7 mouse cellular contexts compared by ENCODE assay signal in genomic region chrX:139209829-139210225, GRCm38 (mm10). TPM values are rescaled to one million over a fixed set of nuclear protein-coding genes. Genes with fewer than 3 reads are reported as not detected.
DNase-seq lines count a peak whose midpoint lies in the region; ATAC-seq lines count a peak whose summit lies in the region.

Mum1l1 (plus strand) TSS chrX:139210042.

- peak within 1 kb of the TSS; percentile 52 for H3K4me3 ChIP-seq in hindbrain, embryonic 16.5 days (ENCODE audit: low read length)
- peak within 1 kb of the TSS; percentile 55 for H3K4me3 ChIP-seq in limb, embryonic 13.5 days
- H3K4me3 ChIP-seq in midbrain, embryonic 13.5 days (replicated peaks) = peak within 1 kb of the TSS; percentile 40

- peak; percentile 22 for DNase-seq in adrenal gland, adult 8-10 months
- peak; percentile 76 for DNase-seq in gastrocnemius, postnatal 14 days
- peak; percentile 4 for DNase-seq in splenic B cell, adult 2 months (ENCODE audit: low read depth, low spot score)

- WGBS in hindbrain, embryonic 16.5 days = 10% methylated on average over 29 of the region's 31 CpGs
- 23% methylated on average over 31 of the region's 31 CpGs for WGBS in limb, embryonic 13.5 days
- WGBS in midbrain, embryonic 13.5 days = 23% methylated on average over 26 of the region's 31 CpGs

- no peaks in the 10 kb centered on the region for H3K4me1 ChIP-seq in hindbrain, embryonic 16.5 days (ENCODE audit: control insufficient read depth, insufficient read depth, low read depth, low read length)
- H3K4me1 ChIP-seq in limb, embryonic 13.5 days = no peaks in the 10 kb centered on the region
- H3K4me1 ChIP-seq in midbrain, embryonic 13.5 days (replicated peaks) = no peaks in the 10 kb centered on the region

- no peak within 1 kb of the TSS for H3K27ac ChIP-seq in hindbrain, embryonic 16.5 days (ENCODE audit: low read depth, low read length)
- H3K27ac ChIP-seq in limb, embryonic 13.5 days = peak within 1 kb of the TSS; percentile 39; the same call in 1 of the 2 replicates
- no peak within 1 kb of the TSS for H3K27ac ChIP-seq in midbrain, embryonic 13.5 days

- H3K27me3 ChIP-seq in hindbrain, embryonic 16.5 days (replicated peaks; ENCODE audit: control insufficient read depth, insufficient read depth, low read length) = peaks cover 3% of the 10 kb centered on the region; the same call in 1 of the 2 replicates
- peaks cover 5% of the 10 kb centered on the region for H3K27me3 ChIP-seq in limb, embryonic 13.5 days
- H3K27me3 ChIP-seq in midbrain, embryonic 13.5 days = peaks cover 13% of the 10 kb centered on the region; the same call in 1 of the 2 replicates
- no peaks in the 10 kb centered on the region for H3K27me3 ChIP-seq in splenic B cell, adult 2 months (ENCODE audit: control insufficient read depth, insufficient read depth, low read length, poor library complexity, severe bottlenecking)

- H3K4me2 ChIP-seq in hindbrain, embryonic 16.5 days (ENCODE audit: low read length) = peak within 1 kb of the TSS; percentile 69
- peak within 1 kb of the TSS; percentile 56 for H3K4me2 ChIP-seq in limb, embryonic 13.5 days (replicated peaks)
- H3K4me2 ChIP-seq in midbrain, embryonic 13.5 days (replicated peaks) = peak within 1 kb of the TSS; percentile 55

- no peaks in the 10 kb centered on the region for H3K36me3 ChIP-seq in hindbrain, embryonic 16.5 days (ENCODE audit: control insufficient read depth, insufficient read depth, low read length)
- H3K36me3 ChIP-seq in limb, embryonic 13.5 days = no peaks in the 10 kb centered on the region
- no peaks in the 10 kb centered on the region for H3K36me3 ChIP-seq in midbrain, embryonic 13.5 days
- no peaks in the 10 kb centered on the region for H3K36me3 ChIP-seq in splenic B cell, adult 2 months (ENCODE audit: control insufficient read depth, insufficient read depth, low read length, poor library complexity, severe bottlenecking)

- peak within 1 kb of the TSS; percentile 61 for H3K9ac ChIP-seq in hindbrain, embryonic 16.5 days (ENCODE audit: low read depth, low read length)
- H3K9ac ChIP-seq in limb, embryonic 13.5 days = peak within 1 kb of the TSS; percentile 69
- H3K9ac ChIP-seq in midbrain, embryonic 13.5 days (replicated peaks) = no peak within 1 kb of the TSS; the same call in 1 of the 2 replicates

- no peaks in the 10 kb centered on the region for H3K9me3 ChIP-seq in hindbrain, embryonic 16.5 days (ENCODE audit: control insufficient read depth, low read length)
- H3K9me3 ChIP-seq in limb, embryonic 13.5 days = no peaks in the 10 kb centered on the region
- H3K9me3 ChIP-seq in midbrain, embryonic 13.5 days = no peaks in the 10 kb centered on the region

- peak; percentile 97 for ATAC-seq in common myeloid progenitor, adult 5-6 weeks (replicated peaks; ENCODE audit: low read depth, poor library complexity, severe bottlenecking)
- ATAC-seq in hindbrain, embryonic 16.5 days = peak; percentile 89
- peak; percentile 89 for ATAC-seq in limb, embryonic 13.5 days (ENCODE audit: low FRiP score, low read depth)
- peak; percentile 92 for ATAC-seq in midbrain, embryonic 13.5 days

- intact Hi-C loops in gastrocnemius, postnatal 14 days (cut with DNase I; ENCODE audit: low total_unique reads) = no loop called here

RNA-seq across cellular contexts. Expression of gene Mum1l1, which starts in this region (rescaled TPM):
- total RNA-seq in adrenal gland, adult 8-10 months (2022) = 1 to 10 TPM; 2.6 to 5.2 (median 3.1) TPM
- 1.4 TPM in 1 of 2 replicates, not detected in the other for total RNA-seq in common myeloid progenitor, adult 5-6 weeks (2017)
- 1 to 10 TPM; 4.2 to 8.3 TPM for total RNA-seq in gastrocnemius, postnatal 14 days (2021)
- polyA plus RNA-seq in hindbrain, embryonic 16.5 days (2015; fragmentation: Nextera tagmentation; extraction: Ambion mirVana) = 12.3 and 12.4 TPM in 2 replicates
- 44.2 and 46.4 TPM in 2 replicates for polyA plus RNA-seq in limb, embryonic 13.5 days (2015; fragmentation: Nextera tagmentation; extraction: Ambion mirVana)
- 7.5 and 9.3 TPM in 2 replicates for polyA plus RNA-seq in midbrain, embryonic 13.5 days (2015; fragmentation: Nextera tagmentation; extraction: Ambion mirVana)

Comparison
In these comparisons a context has a peak if more than half of its experiments do, and no peak if none do; other contexts are left out.
1. DNase-seq: peak in every context shown above with its lines; median percentile 76 in gastrocnemius, postnatal 14 days; 22 in adrenal gland, adult 8-10 months; 4 in splenic B cell, adult 2 months.